Mouse (Mus musculus) thymus, postnatal 36 days (tissue): ENCODE measurements around the gene Rgs12.

Experiments used
- DNase-seq, 2 experiments: peaks; one replicate each; pipeline ENCODE4 v3.0.0; 2022; ENCODE audit warnings: mixed read lengths in 2 of 2

Rgs12 gene

DNA sequence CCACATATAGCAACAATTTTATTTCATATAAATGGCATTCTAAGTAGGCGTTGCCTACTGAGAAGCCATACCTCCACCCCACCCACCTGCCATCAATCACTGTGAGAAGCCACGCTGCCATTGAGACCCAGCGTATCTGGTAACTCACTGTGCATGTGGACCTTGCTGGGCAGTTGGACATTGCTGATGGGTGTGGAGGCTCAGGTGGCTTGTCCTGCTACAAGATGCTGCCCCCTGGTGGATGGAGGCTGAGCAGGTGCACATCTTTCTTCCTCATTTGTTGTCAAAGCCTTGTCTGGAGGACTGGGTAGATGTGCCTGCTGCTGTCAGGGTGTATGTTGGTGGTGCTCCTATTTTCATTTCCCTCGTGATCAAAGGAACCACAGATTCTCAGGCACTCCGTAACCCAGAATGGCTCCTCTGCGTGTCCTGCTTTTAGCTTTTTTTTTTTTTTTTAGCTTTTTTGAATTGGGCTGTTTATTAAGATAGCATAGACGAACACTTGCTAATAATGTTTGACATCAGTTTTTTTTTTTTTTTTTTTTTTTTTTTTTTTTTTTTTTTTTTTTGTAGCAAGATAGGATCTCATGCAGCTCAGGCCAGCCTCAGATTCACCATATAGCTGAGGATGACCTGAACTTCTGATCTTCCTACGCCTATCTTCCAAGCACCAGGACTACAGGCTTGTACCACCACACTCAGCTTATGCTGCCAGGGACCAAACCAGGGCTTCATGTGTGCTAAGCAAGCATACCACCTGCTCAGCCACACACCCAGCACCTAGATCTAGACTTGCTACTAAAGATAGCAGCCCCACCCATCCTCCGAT is 139.8 kb downstream of the Rgs12 start:
- DNase-seq: peak; percentile 58 to 62
